Mouse (Mus musculus) G1E (cell line): Measurements from ENCODE around the gene Zfp661. TPM values are rescaled to one million over a fixed set of nuclear protein-coding genes. Genes with fewer than 3 reads are reported as not detected.
"Not testable (repeated sequence)": the region's sequence is repeated elsewhere in the genome, so short reads cannot be mapped to it uniquely, and the experiment has no call there.

Source experiments
- ATAC-seq: 2 replicates; pipeline ENCODE4 v1.8.0; 2016; ENCODE audit warnings: mild to moderate bottlenecking; ENCODE audit not compliant: insufficient number of reproducible peaks, poor library complexity, low FRiP score, severe bottlenecking; ENCODE audit errors: extremely low read depth
- DNase-seq: peaks from one replicate; pipeline ENCODE4 v3.0.0; 2012; ENCODE audit warnings: low spot score
- H3K27me3 ChIP-seq: 2 replicates; pipeline ENCODE4 v1.6.1; 2012; ENCODE audit warnings: mild to moderate bottlenecking, low read length, inconsistent platforms; ENCODE audit not compliant: insufficient read depth
- H3K36me3 ChIP-seq: replicated peaks from 2 replicates; pipeline ENCODE3; 2012; ENCODE audit warnings: mild to moderate bottlenecking, inconsistent platforms
- H3K4me1 ChIP-seq: 2 replicates; pipeline ENCODE4 v1.6.1; 2012; ENCODE audit warnings: low read depth, low read length, inconsistent platforms, mixed read lengths; ENCODE audit not compliant: insufficient read depth
- H3K4me3 ChIP-seq: 2 replicates; pipeline ENCODE4 v1.5.1; 2012; ENCODE audit warnings: low read depth, mild to moderate bottlenecking, inconsistent platforms, low read length, moderate library complexity, mixed read lengths
- H3K9me3 ChIP-seq: replicated peaks from 2 replicates; pipeline ENCODE4 v1.6.1; 2012; ENCODE audit warnings: inconsistent platforms
- CTCF ChIP-seq: IDR thresholded peaks from 2 replicates; pipeline ENCODE4 v1.5.1; 2012; ENCODE audit warnings: low read depth, low read length, inconsistent platforms, mixed read lengths
- GATA1 ChIP-seq: IDR thresholded peaks from 2 replicates; pipeline ENCODE4 v1.6.1; 2012; ENCODE audit warnings: borderline replicate concordance, low read length, inconsistent platforms, mixed read lengths
- GATA2 ChIP-seq: IDR thresholded peaks from 2 replicates; pipeline ENCODE4 v1.6.1; 2012; ENCODE audit warnings: low read depth, low read length, inconsistent platforms, borderline replicate concordance
- POLR2AphosphoS5 ChIP-seq: IDR thresholded peaks from 2 replicates; pipeline ENCODE4 v1.6.1; 2012; ENCODE audit warnings: low read depth, low read length, inconsistent platforms; ENCODE audit not compliant: insufficient replicate concordance
- TAL1 ChIP-seq: conservative IDR thresholded peaks from 2 replicates; pipeline ENCODE4 v1.6.1; 2012; ENCODE audit warnings: low read depth, low read length, inconsistent platforms, mixed read lengths
- polyA plus RNA-seq: library from polyadenylated mRNA; stranded (reverse); fragments of >175 nt; gene quantifications from 2 replicates; pipeline ENCODE4 v1.2.3, GENCODE M21; 2012
- total RNA-seq, 2 experiments: library from RNA; stranded (forward) in 1 of 2; stranded (reverse) in 1 of 2; fragments of 200-1000 nt in 1 of 2; fragments of >200 nt in 1 of 2; fragmentation: Nextera tagmentation in 1 of 2; gene quantifications; 2 replicates each; pipeline ENCODE4 v1.2.3; 2014 to 2017

The Zfp661 gene
- total and polyA plus RNA-seq, 3 experiments, result 0.22 to 6.5 (median 6.3) TPM

DNA sequence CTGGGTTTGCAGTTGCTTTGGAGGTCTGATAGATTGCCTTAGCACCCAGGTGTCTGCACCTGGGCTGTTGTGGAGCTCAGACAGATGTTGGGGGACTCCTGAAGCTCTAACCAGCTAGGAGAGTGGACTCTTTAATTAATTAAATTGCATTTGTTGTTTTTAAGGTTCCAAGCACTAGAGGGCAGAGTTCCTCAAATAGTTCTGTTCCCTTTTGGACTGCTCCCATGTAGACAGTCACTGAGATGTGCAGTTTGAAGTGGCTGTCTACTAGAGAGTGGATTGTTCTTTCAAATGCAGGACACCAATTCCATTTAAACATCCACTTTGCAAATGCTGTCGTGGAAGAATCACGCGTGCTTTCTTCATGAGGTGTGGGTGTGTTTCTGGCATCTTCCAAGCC, 21.3 kb upstream of the Zfp661 start:
- DNase-seq, result no peak
- ATAC-seq, result no peak

DNA sequence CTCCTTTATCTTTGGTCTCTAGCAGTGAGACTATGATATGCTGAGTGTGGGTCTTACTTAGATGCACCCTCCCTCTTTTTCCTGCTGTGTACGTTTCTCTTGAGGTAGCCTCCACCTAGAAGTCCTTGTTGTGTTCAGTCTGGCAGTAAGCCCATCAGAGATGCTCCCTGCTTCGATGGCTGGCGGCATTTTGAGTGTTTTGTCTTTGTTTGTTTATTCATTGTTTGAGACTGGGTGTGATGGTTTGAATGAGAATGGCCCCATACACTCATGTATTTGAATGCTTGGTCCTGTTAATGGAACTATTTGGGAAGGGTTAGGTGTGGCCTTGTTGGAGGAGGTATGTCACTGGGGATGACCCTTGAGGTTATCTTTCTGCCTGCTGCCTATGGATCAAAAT, 18.3 kb upstream of the Zfp661 start:
- no peaks in the 10 kb centered on the region for H3K4me1 ChIP-seq
- H3K36me3 ChIP-seq, result peaks cover 61% of the 10 kb centered on the region
- ATAC-seq (no peak), DNase-seq (no peak)
- H3K27me3 ChIP-seq, result peaks cover 6% of the 10 kb centered on the region; the same call in 1 of the 2 replicates
- no peaks in the 10 kb centered on the region for H3K9me3 ChIP-seq
- no peak for TF ChIP-seq CTCF
- H3K4me3 ChIP-seq, result no peak overlapping the region

More for the DNA sequence above, 21.3 kb upstream of the Zfp661 start:
- TF ChIP-seq GATA2 (no peak), TAL1 (no peak), POLR2AphosphoS5 (no peak), CTCF (no peak), GATA1 (no peak)
- no peak overlapping the region for H3K4me3 ChIP-seq
- H3K36me3 ChIP-seq, result peaks cover 32% of the 10 kb centered on the region
- H3K4me1 ChIP-seq, result no peaks in the 10 kb centered on the region
- H3K9me3 ChIP-seq, result no peaks in the 10 kb centered on the region
- H3K27me3 ChIP-seq, result peaks cover 11% of the 10 kb centered on the region

DNA sequence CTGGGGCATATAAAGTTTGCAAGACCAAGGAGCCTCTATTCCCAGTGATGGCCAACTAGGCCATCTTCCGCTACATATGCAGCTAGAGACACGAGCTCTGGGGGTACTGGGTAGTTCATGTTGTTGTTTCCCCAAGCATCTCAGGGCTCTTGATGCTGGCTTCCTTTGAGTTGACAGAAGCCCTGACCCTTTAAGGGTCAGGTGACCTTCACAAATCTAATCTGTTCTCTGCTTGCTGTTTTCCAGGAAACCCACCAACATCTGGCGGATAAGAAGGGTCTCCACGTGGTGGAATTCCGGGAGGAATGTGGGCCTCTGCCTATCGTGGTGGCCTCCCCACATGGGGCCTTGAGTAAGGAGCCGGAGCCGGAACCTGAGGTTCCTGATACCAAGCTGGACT, 16.5 kb upstream of the Zfp661 start:
- H3K36me3 ChIP-seq, result peaks cover 79% of the 10 kb centered on the region
- H3K9me3 ChIP-seq, H3K27me3 ChIP-seq, DNase-seq, ATAC-seq, H3K4me1 ChIP-seq, H3K4me3 ChIP-seq: not testable (repeated sequence)

DNA sequence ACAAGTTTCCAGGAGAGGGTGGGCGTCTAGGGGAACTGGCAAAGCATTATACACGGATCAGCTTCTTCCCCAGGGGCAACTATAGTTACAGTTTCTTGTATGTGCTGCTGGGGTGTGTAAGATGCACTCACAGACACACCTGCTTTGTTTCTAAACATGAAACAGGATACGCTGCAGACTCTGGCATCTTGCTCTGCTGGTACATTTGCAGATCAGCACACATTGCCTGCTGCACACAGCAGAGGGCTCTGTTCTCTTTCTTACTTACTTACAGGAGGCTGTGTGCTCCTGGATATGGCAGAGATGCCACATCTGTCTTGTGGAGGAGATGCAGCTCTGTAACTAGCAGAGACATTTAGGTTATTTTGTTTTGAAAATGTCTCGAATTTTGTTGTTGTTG, 3.9 kb upstream of the Zfp661 start:
- H3K4me3 ChIP-seq, result no peak overlapping the region
- ATAC-seq (no peak), DNase-seq (no peak)
- no peak for TF ChIP-seq GATA1
- TF ChIP-seq CTCF, result no peak
- no peak for TF ChIP-seq POLR2AphosphoS5
- TF ChIP-seq TAL1, result no peak
- no peak for TF ChIP-seq GATA2
- H3K9me3 ChIP-seq, result no peaks in the 10 kb centered on the region
- no peaks in the 10 kb centered on the region for H3K27me3 ChIP-seq
- peaks cover 64% of the 10 kb centered on the region for H3K36me3 ChIP-seq
- peaks cover 28% of the 10 kb centered on the region for H3K4me1 ChIP-seq

DNA sequence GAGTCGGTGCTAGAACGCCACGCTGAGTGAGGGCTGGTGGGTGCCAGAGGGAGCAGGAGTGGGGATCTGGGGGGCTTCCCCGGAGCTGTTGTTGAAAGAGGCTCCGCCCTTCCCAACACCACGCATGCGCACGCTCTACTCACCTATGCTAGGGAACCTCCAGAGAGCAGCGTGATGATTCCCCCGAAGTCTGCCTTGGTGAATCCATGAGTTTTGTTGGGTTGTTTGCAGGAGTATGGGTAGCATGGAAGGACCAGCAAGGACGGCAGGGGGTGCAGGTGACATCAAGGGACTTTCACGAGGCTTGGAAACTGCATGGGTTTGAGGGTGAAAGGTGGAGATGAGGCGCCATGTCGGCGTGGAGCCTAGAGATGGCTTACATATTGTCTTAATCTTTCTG, 3.3 kb upstream of the Zfp661 start:
- DNase-seq (no peak), ATAC-seq (no peak)
- peaks cover 29% of the 10 kb centered on the region for H3K4me1 ChIP-seq
- H3K27me3 ChIP-seq, result no peaks in the 10 kb centered on the region
- no peak overlapping the region for H3K4me3 ChIP-seq
- peaks cover 57% of the 10 kb centered on the region for H3K36me3 ChIP-seq
- TF ChIP-seq POLR2AphosphoS5, result no peak
- no peak for TF ChIP-seq GATA1
- no peak for TF ChIP-seq TAL1
- no peak for TF ChIP-seq CTCF
- no peak for TF ChIP-seq GATA2
- no peaks in the 10 kb centered on the region for H3K9me3 ChIP-seq

DNA sequence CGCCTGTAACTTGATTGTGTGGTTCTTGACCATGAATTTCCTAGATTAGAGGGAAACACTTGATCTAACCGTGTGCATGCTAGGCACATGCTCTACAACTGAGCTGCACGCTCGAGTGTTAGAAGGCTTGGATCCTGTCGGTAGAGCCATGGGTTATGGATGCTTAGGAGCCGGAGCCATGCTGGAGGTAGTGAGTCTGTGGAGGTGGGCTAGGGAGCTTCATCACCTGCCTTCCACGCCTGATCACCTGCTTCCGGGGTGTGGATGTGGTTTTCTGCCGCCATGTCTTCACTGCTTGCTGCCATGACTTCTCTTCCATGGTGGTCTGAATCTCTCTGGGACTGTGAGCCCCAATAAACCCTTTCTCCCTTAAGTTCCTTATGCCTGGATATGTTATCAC, 2.0 kb upstream of the Zfp661 start:
- Histone ChIP-seq H3K36me3 (peaks cover 45% of the 10 kb centered on the region), H3K4me1 (peaks cover 40% of the 10 kb centered on the region), H3K4me3 (peak overlapping the region; percentile 39; the same call in 1 of the 2 replicates), H3K9me3 (no peaks in the 10 kb centered on the region), H3K27me3 (no peaks in the 10 kb centered on the region)
- DNase-seq (no peak), ATAC-seq (no peak)
- TF ChIP-seq GATA1, result no peak
- TF ChIP-seq CTCF, result no peak
- TF ChIP-seq TAL1, result no peak
- no peak for TF ChIP-seq POLR2AphosphoS5
- no peak for TF ChIP-seq GATA2

DNA sequence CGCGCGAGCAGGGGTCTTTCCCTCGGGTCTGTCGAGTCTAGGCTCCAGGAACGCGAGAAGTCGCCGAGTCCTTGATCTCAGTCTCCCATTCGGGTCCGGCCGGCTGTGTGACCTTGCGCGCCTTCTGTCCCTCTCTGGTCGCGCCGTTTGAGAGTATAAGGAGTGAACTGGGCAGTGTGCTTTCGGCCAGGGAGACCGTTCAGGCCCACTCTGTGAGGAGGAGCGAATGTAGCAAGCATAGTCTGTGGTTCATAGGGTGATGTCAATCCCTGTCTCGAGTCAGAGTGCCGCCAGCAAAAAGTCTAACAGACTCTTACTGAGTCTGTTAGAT, 585 bp upstream of the Zfp661 start:
- Histone ChIP-seq H3K36me3 (peaks cover 32% of the 10 kb centered on the region), H3K9me3 (no peaks in the 10 kb centered on the region), H3K4me1 (peaks cover 45% of the 10 kb centered on the region), H3K4me3 (peak overlapping the region; percentile 94), H3K27me3 (no peaks in the 10 kb centered on the region)
- ATAC-seq, result no peak
- no peak for DNase-seq
- no peak for TF ChIP-seq GATA1
- TF ChIP-seq GATA2, result no peak
- no peak for TF ChIP-seq CTCF
- no peak for TF ChIP-seq TAL1
- no peak for TF ChIP-seq POLR2AphosphoS5

DNA sequence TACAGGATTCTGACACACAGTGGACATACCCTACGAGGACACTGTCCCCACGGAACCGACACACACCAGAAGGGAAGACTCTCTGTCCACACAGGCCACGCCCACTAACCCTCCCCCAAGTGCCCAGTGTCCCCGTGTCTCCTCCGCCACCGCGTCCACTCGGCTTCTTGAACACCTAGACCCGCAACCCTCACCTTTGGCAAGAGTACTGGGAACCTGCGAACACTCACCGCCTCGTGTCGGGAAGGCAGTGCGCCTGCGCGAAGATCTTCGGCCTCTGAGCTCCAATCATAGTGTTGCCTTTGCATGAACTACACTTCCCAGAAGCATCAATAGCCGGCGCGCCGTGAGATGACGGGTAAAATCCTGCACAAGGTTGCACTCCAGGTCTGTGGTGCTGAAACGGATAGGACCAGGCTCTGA, 2.4 kb downstream of the Zfp661 start:
- ATAC-seq (peak; percentile 82), DNase-seq (peak; percentile 88)
- Histone ChIP-seq H3K4me3 (peak overlapping the region; percentile 82), H3K27me3 (no peaks in the 10 kb centered on the region), H3K4me1 (peaks cover 41% of the 10 kb centered on the region), H3K36me3 (peaks cover 25% of the 10 kb centered on the region), H3K9me3 (no peaks in the 10 kb centered on the region)
- TF ChIP-seq TAL1, result no peak
- no peak for TF ChIP-seq CTCF
- TF ChIP-seq GATA1, result no peak
- no peak for TF ChIP-seq GATA2
- no peak for TF ChIP-seq POLR2AphosphoS5
